8 mouse cellular contexts compared by ENCODE assay signal in the genomic region with DNA sequence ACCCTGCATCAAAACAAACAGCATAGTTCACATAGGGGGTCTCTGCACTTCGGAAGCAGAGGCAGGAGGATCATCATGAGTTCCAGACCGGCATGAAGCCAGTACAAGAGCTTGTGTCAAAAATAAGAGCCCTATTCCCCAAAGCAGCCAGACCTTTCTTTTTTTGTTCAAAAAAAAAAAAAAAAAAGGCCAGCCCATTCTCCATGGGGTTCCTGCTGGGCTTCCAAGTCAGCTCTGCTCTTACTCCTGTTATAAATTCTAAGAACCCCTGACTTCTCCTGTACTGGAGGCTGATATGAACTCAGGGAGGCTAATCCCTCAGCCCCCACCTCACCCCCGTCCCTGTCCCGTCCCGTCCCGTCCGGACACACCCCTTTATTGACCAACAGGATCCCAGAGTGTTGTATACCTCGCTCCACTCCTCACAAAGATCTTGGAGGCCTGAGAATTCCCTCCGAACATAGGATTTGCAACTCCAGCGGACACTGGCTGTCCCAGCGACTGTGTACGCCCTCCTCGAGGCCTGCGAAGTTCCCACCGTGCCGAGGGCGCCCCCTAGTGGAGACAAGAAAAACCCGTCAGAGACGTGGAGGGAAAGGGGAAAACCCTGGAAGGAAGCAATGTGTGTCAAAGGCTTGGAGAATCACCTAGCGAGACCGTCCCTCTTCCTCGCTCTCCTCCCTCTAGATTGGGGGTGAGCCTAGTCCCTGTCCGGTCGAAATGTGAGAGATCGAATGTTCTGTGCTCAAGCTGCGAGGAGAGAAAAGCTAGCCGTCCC. TPM values are rescaled to one million over a fixed set of nuclear protein-coding genes. Genes with fewer than 3 reads are reported as not detected.
DNase-seq lines count a peak whose midpoint lies in the region; ATAC-seq and TF ChIP-seq lines count a peak whose summit lies in the region.

No protein-coding gene starts in this region.

- peaks cover 1% of the 10 kb centered on the region; the same call in 1 of the 2 replicates for H3K4me1 ChIP-seq in liver, adult 2 months (ENCODE audit: control insufficient read depth, insufficient read depth, low read length)

- no peaks in the 10 kb centered on the region for H3K36me3 ChIP-seq in liver, adult 2 months (ENCODE audit: control insufficient read depth, insufficient read depth, low read length)

- H3K4me3 ChIP-seq in liver, adult 2 months (ENCODE audit: insufficient read depth, low read depth, low read length), result peak overlapping the region; percentile 33; the same call in 1 of the 2 replicates

- H3K9ac ChIP-seq in liver, adult 2 months (ENCODE audit: low read depth, low read length), result peak overlapping the region; percentile 52

- ATAC-seq in monocyte, adult 5-6 weeks (replicated peaks; ENCODE audit: insufficient number of reproducible peaks, low FRiP score, low TSS enrichment, poor library complexity, severe bottlenecking), result peak; percentile 86

- H3K27ac ChIP-seq in liver, adult 2 months (replicated peaks; ENCODE audit: insufficient read depth, low read depth, low read length), result no peak overlapping the region

- WGBS in liver, adult 2 months, result 7% methylated on average over 27 of the region's 27 CpGs

- TF ChIP-seq CTCF in liver, adult 2 months (IDR thresholded peaks at IDR 0.05; ENCODE audit: low read depth, low read length), result peak; percentile 92

- H3K79me2 ChIP-seq in liver, adult 2 months (ENCODE audit: control insufficient read depth, insufficient read depth, low read length), result no peaks in the 10 kb centered on the region

- H3K27me3 ChIP-seq in liver, adult 2 months (ENCODE audit: control insufficient read depth, insufficient read depth, low read length), result no peaks in the 10 kb centered on the region

- DNase-seq in 3T3-L1 (ENCODE audit: low read depth, low spot score), result peak; percentile 90
- DNase-seq in adrenal gland, adult 2 months, result peak; percentile 86
- DNase-seq in embryo, embryonic 9.5 days (ENCODE audit: extremely low spot score), result peak; percentile 89
- peak; percentile 86 to 91 for DNase-seq in heart, adult 18-20 months
- peak; percentile 81 for DNase-seq in kidney, adult 18-20 months
- DNase-seq in liver, adult 2 months (ENCODE audit: extremely low read depth, low read depth, low spot score), result peak; percentile 39
- DNase-seq in spleen, postnatal 36 days (ENCODE audit: low spot score in 2 of 2), result peak; percentile 51 to 65

- TF ChIP-seq POLR2A in liver, adult 2 months (IDR thresholded peaks at IDR 0.05; ENCODE audit: extremely low read depth, insufficient read depth, low read length), result no peak

RNA-seq across cellular contexts. Expression of gene Gm11627, which starts 0.7 kb away (rescaled TPM):
- under 1 TPM in 1 of 2 experiments, not detected in 1; 0.52 TPM for total RNA-seq in adrenal gland, adult 2 months (2021)
- polyA plus RNA-seq in adrenal gland, adult 2 months (2012; rRNA removed), result not detected in 2 replicates
- 1 to 10 TPM; 1.1 to 1.2 TPM for total RNA-seq in heart, adult 18-20 months (2021)
- not detected in 2 replicates for total RNA-seq in liver, adult 2 months (2014; rRNA removed)
- polyA plus RNA-seq in liver, adult 2 months (2012; rRNA removed), result not detected in 2 replicates
- total RNA-seq in monocyte, adult 5-6 weeks (2017), result not detected in 3 replicates

RNA-seq across cellular contexts. Expression of gene Gpatch8, which starts 22.3 kb away (rescaled TPM):
- total RNA-seq in adrenal gland, adult 2 months (2021), result 10 to 100 TPM; 23.2 to 31.4 TPM
- polyA plus RNA-seq in adrenal gland, adult 2 months (2012; rRNA removed), result 16.0 and 18.4 TPM in 2 replicates
- total RNA-seq in heart, adult 18-20 months (2021), result 10 to 100 TPM; 17.3 to 18.6 TPM
- 9.2 TPM in 2 replicates for total RNA-seq in liver, adult 2 months (2014; rRNA removed)
- polyA plus RNA-seq in liver, adult 2 months (2012; rRNA removed), result 5.1 and 6.0 TPM in 2 replicates
- total RNA-seq in monocyte, adult 5-6 weeks (2017), result 25.6 to 52.6 TPM (median 34.8 TPM) in 3 replicates

RNA-seq across cellular contexts. Expression of gene Fzd2, which starts 25.7 kb away (rescaled TPM):
- 1 to 10 TPM; 2.0 to 9.3 TPM for total RNA-seq in adrenal gland, adult 2 months (2021)
- polyA plus RNA-seq in adrenal gland, adult 2 months (2012; rRNA removed), result 22.8 and 23.1 TPM in 2 replicates
- 1 to 10 TPM; 2.0 to 2.2 TPM for total RNA-seq in heart, adult 18-20 months (2021)
- total RNA-seq in liver, adult 2 months (2014; rRNA removed), result 0.07 and 0.09 TPM in 2 replicates
- 0.19 and 0.24 TPM in 2 replicates for polyA plus RNA-seq in liver, adult 2 months (2012; rRNA removed)
- not detected in 3 replicates for total RNA-seq in monocyte, adult 5-6 weeks (2017)

Comparison
In these comparisons a context has a peak if more than half of its experiments do, and no peak if none do; other contexts are left out.
1. DNase-seq: peak in every context shown above with its lines; median percentile 90 in 3T3-L1; 89 in embryo, embryonic 9.5 days; 88 in heart, adult 18-20 months; 86 in adrenal gland, adult 2 months; 81 in kidney, adult 18-20 months; 58 in spleen, postnatal 36 days; 39 in liver, adult 2 months.